ENCODE assay signal across 15 mouse cellular contexts in the genomic region with DNA sequence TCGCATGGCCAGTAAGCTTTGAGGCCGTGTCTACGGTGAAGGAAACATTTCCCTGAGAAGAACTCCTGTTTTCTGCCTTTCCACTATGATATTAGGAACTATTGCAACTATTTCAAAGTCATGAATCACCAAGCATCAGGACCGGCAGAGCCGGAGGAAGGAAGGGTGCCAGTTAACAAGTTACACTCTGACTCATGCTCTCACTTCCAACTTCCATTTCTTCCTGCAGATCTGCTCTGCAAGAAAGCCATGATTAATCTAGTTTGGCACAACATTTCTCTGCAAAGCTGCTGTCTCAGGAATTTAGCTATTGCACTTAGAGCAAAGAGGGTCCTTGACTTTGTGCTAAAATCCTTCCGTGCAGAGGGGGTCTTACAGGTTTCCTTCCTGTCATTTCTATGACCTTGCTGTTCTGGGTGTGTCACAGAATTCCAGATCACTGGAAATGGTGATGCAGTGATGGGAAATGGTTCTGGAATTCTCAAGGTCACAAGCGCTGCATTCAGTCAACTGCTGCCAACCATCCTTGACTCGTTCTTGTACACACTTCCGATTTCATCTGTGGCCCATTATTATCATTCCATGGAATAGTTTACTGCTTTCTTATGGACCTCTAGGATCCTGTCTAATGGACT. TPM values are rescaled to one million over a fixed set of nuclear protein-coding genes. Genes with fewer than 3 reads are reported as not detected.
DNase-seq lines count a peak whose midpoint lies in the region; ATAC-seq lines count a peak whose summit lies in the region.
"Had no signal": no experiment of that assay in that cellular context is flagged by ENCODE, and none has a peak within 500 bp of the region (broad histone marks: within the 10 kb centered on the region; RNA-seq: fewer than 3 reads in every experiment).

No protein-coding gene starts in this region.

- H3K27me3 ChIP-seq in kidney, embryonic 15.5 days: no peaks in the 10 kb centered on the region
- H3K27me3 ChIP-seq in forebrain, embryonic 16.5 days (replicated peaks; ENCODE audit: control insufficient read depth, insufficient read depth, low read length): no peaks in the 10 kb centered on the region
- H3K27me3 ChIP-seq: neural tube, embryonic 13.5 days had no signal

- WGBS in kidney, embryonic 15.5 days: 78% methylated on average over 9 of the region's 9 CpGs
- 90% methylated on average over 9 of the region's 9 CpGs for WGBS in forebrain, embryonic 16.5 days

- H3K4me1 ChIP-seq in kidney, embryonic 15.5 days: no peaks in the 10 kb centered on the region
- peaks cover 2% of the 10 kb centered on the region; the same call in 1 of the 2 replicates for H3K4me1 ChIP-seq in brown adipose tissue, adult 24 weeks (ENCODE audit: control insufficient read depth, insufficient read depth, insufficient read length, low read length)
- no peaks in the 10 kb centered on the region for H3K4me1 ChIP-seq in forebrain, embryonic 16.5 days (replicated peaks; ENCODE audit: control insufficient read depth, insufficient read depth, low read length)
- H3K4me1 ChIP-seq: embryonic facial prominence, embryonic 10.5 days; neural tube, embryonic 13.5 days had no signal

- H3K9ac ChIP-seq in kidney, embryonic 15.5 days: no peak overlapping the region
- no peak overlapping the region for H3K9ac ChIP-seq in forebrain, embryonic 16.5 days (replicated peaks; ENCODE audit: low read depth, low read length)
- H3K9ac ChIP-seq: neural tube, embryonic 13.5 days had no signal

- H3K36me3 ChIP-seq in kidney, embryonic 15.5 days: no peaks in the 10 kb centered on the region
- no peaks in the 10 kb centered on the region for H3K36me3 ChIP-seq in forebrain, embryonic 16.5 days (ENCODE audit: control insufficient read depth, insufficient read depth)
- H3K36me3 ChIP-seq: embryonic facial prominence, embryonic 10.5 days; neural tube, embryonic 13.5 days had no signal

- no peak overlapping the region for H3K4me2 ChIP-seq in kidney, embryonic 15.5 days
- H3K4me2 ChIP-seq in forebrain, embryonic 16.5 days (ENCODE audit: low read length): no peak overlapping the region
- H3K4me2 ChIP-seq: neural tube, embryonic 13.5 days had no signal

- H3K4me3 ChIP-seq in kidney, embryonic 15.5 days (replicated peaks): no peak overlapping the region
- no peak overlapping the region for H3K4me3 ChIP-seq in brown adipose tissue, adult 24 weeks (ENCODE audit: insufficient read depth, low read depth, low read length)
- H3K4me3 ChIP-seq in forebrain, embryonic 16.5 days (replicated peaks; ENCODE audit: low read length): no peak overlapping the region
- H3K4me3 ChIP-seq: embryonic facial prominence, embryonic 10.5 days; neural tube, embryonic 13.5 days had no signal

- 0 out of 2 replicates have a peak overlapping the region, but pooled peaks have one; percentile 25 for H3K27ac ChIP-seq in kidney, embryonic 15.5 days
- peak overlapping the region; percentile 83 for H3K27ac ChIP-seq in brown adipose tissue, adult 24 weeks (replicated peaks; ENCODE audit: low read depth, low read length)
- no peak overlapping the region for H3K27ac ChIP-seq in forebrain, embryonic 16.5 days (ENCODE audit: low read length)
- H3K27ac ChIP-seq: embryonic facial prominence, embryonic 10.5 days; neural tube, embryonic 13.5 days had no signal

- no peaks in the 10 kb centered on the region for H3K9me3 ChIP-seq in kidney, embryonic 15.5 days (replicated peaks)
- no peaks in the 10 kb centered on the region for H3K9me3 ChIP-seq in forebrain, embryonic 16.5 days (ENCODE audit: control insufficient read depth, low read length)
- H3K9me3 ChIP-seq: embryonic facial prominence, embryonic 10.5 days; neural tube, embryonic 13.5 days had no signal

- no peak for ATAC-seq in kidney, embryonic 15.5 days (replicated peaks; ENCODE audit: low FRiP score)
- peak; percentile 51; the same call in 1 of the 2 replicates for ATAC-seq in monocyte, adult 5-6 weeks (replicated peaks; ENCODE audit: insufficient number of reproducible peaks, low FRiP score, low TSS enrichment, poor library complexity, severe bottlenecking)
- ATAC-seq in forebrain, embryonic 16.5 days: no peak

- DNase-seq in kidney, postnatal 4 days: no peak
- peak; percentile 87 for DNase-seq in NIH3T3 (ENCODE audit: low read depth)
- DNase-seq in cerebellum, adult 11-12 months: no peak
- DNase-seq: cerebellum, adult 11 months; right cerebral cortex, postnatal 25 days; thymus, postnatal 14 days had no signal

RNA-seq across cellular contexts. Expression of gene BC005537, which starts 8.9 kb away (rescaled TPM):
- polyA plus RNA-seq in kidney, embryonic 15.5 days (2015; fragmentation: Nextera tagmentation; extraction: Ambion mirVana): 16.7 and 17.1 TPM in 2 replicates
- polyA plus RNA-seq in brown adipose tissue, adult 24 weeks (2012; ENCODE audit: insufficient read depth, insufficient read length, missing spikeins): 60.6 and 80.2 TPM in 2 replicates
- 62.4 to 79.9 TPM (median 67.1 TPM) in 3 replicates for total RNA-seq in monocyte, adult 5-6 weeks (2017)
- 26.8 and 30.9 TPM in 2 replicates for polyA plus RNA-seq in forebrain, embryonic 16.5 days (2015; fragmentation: Nextera tagmentation; extraction: Ambion mirVana)

RNA-seq across cellular contexts. Expression of gene Gmnn, which starts 30.8 kb away (rescaled TPM):
- 115 and 117 TPM in 2 replicates for polyA plus RNA-seq in kidney, embryonic 15.5 days (2015; fragmentation: Nextera tagmentation; extraction: Ambion mirVana)
- polyA plus RNA-seq in brown adipose tissue, adult 24 weeks (2012; ENCODE audit: insufficient read depth, insufficient read length, missing spikeins): 52.2 and 53.3 TPM in 2 replicates
- 27.5 to 35.1 TPM (median 30.2 TPM) in 3 replicates for total RNA-seq in monocyte, adult 5-6 weeks (2017)
- 34.3 and 35.1 TPM in 2 replicates for polyA plus RNA-seq in forebrain, embryonic 16.5 days (2015; fragmentation: Nextera tagmentation; extraction: Ambion mirVana)

RNA-seq across cellular contexts. Expression of gene Acot13, which starts 38.8 kb away (rescaled TPM):
- 103 and 105 TPM in 2 replicates for polyA plus RNA-seq in kidney, embryonic 15.5 days (2015; fragmentation: Nextera tagmentation; extraction: Ambion mirVana)
- polyA plus RNA-seq in brown adipose tissue, adult 24 weeks (2012; ENCODE audit: insufficient read depth, insufficient read length, missing spikeins): 452 and 487 TPM in 2 replicates
- 27.0 to 33.5 TPM (median 33.2 TPM) in 3 replicates for total RNA-seq in monocyte, adult 5-6 weeks (2017)
- 53.3 and 55.8 TPM in 2 replicates for polyA plus RNA-seq in forebrain, embryonic 16.5 days (2015; fragmentation: Nextera tagmentation; extraction: Ambion mirVana)

RNA-seq across cellular contexts. Expression of gene Tdp2, which starts 39.0 kb away (rescaled TPM):
- polyA plus RNA-seq in kidney, embryonic 15.5 days (2015; fragmentation: Nextera tagmentation; extraction: Ambion mirVana): 63.9 and 65.5 TPM in 2 replicates
- polyA plus RNA-seq in brown adipose tissue, adult 24 weeks (2012; ENCODE audit: insufficient read depth, insufficient read length, missing spikeins): 16.2 and 19.9 TPM in 2 replicates
- total RNA-seq in monocyte, adult 5-6 weeks (2017): 44.8 to 50.7 TPM (median 49.0 TPM) in 3 replicates
- polyA plus RNA-seq in forebrain, embryonic 16.5 days (2015; fragmentation: Nextera tagmentation; extraction: Ambion mirVana): 39.2 and 45.5 TPM in 2 replicates

RNA-seq across cellular contexts. Expression of gene Armh2, which starts 51.5 kb away (rescaled TPM):
- polyA plus RNA-seq in kidney, embryonic 15.5 days (2015; fragmentation: Nextera tagmentation; extraction: Ambion mirVana): not detected in 2 replicates
- not detected in 2 replicates for polyA plus RNA-seq in brown adipose tissue, adult 24 weeks (2012; ENCODE audit: insufficient read depth, insufficient read length, missing spikeins)
- total RNA-seq in monocyte, adult 5-6 weeks (2017): not detected in 3 replicates
- 0.25 TPM in 1 of 2 replicates, not detected in the other for polyA plus RNA-seq in forebrain, embryonic 16.5 days (2015; fragmentation: Nextera tagmentation; extraction: Ambion mirVana)
- total RNA-seq: left cerebral cortex, adult 8-10 months had no signal
- polyA plus RNA-seq: heart, embryonic 16.5 days; intestine, postnatal 0 days; neural tube, embryonic 13.5 days had no signal
